Mouse (Mus musculus) midbrain, embryonic 12.5 days (tissue): ENCODE measurements around the gene Tmie. TPM values are rescaled to one million over a fixed set of nuclear protein-coding genes. Genes with fewer than 3 reads are reported as not detected.
A peak's percentile ranks its signal among the peaks of the same experiment; 100 is the strongest.

ENCODE experiments used
- ATAC-seq: fragments of 200-750 bp; cut with Nextera tagmentation; 2 replicates; pipeline ENCODE4 v1.8.0; 2017; ENCODE audit warnings: low read depth, moderate TSS enrichment, moderate library complexity; ENCODE audit not compliant: low FRiP score
- H3K27ac ChIP-seq: fragments of 300-500 bp; sonication (generic); replicated peaks from 2 replicates; pipeline ENCODE4 v1.5.1; 2016; ENCODE audit warnings: mild to moderate bottlenecking
- H3K27me3 ChIP-seq: fragments of 300-500 bp; sonication (generic); 2 replicates; pipeline ENCODE4 v1.6.1; 2016; ENCODE audit warnings: mild to moderate bottlenecking
- H3K36me3 ChIP-seq: fragments of 300-500 bp; sonication (generic); 2 replicates; pipeline ENCODE4 v1.6.1; 2016
- H3K4me1 ChIP-seq: fragments of 300-500 bp; sonication (generic); 2 replicates; pipeline ENCODE4 v1.6.1; 2016
- H3K4me2 ChIP-seq: fragments of 300-500 bp; sonication (generic); replicated peaks from 2 replicates; pipeline ENCODE4 v1.6.1; 2016; ENCODE audit warnings: mild to moderate bottlenecking, moderate library complexity
- H3K4me3 ChIP-seq: fragments of 300-500 bp; sonication (generic); 2 replicates; pipeline ENCODE4 v1.5.1; 2016; ENCODE audit warnings: mild to moderate bottlenecking
- H3K9ac ChIP-seq: fragments of 300-500 bp; sonication (generic); replicated peaks from 2 replicates; pipeline ENCODE4 v1.6.1; 2016; ENCODE audit warnings: mild to moderate bottlenecking, moderate library complexity
- H3K9me3 ChIP-seq: fragments of 300-500 bp; sonication (generic); 2 replicates; pipeline ENCODE4 v1.6.1; 2016; ENCODE audit warnings: mild to moderate bottlenecking
- WGBS: fragments of 180-500 bp; shearing (Covaris S2); methylation state at CpG from one replicate; pipeline ENCODE4 v1.1.7; 2016; 5-methylcytosine and 5-hydroxymethylcytosine counted together
- polyA plus RNA-seq: library from polyadenylated mRNA; unstranded; fragments of >200 nt; fragmentation: Nextera tagmentation; extraction: Ambion mirVana; gene quantifications from 2 replicates; pipeline ENCODE4 v1.2.1, GENCODE M21; 2016

Tmie gene
- polyA plus RNA-seq, 1 experiment from 2014 or later, result 0.17 TPM

GRCm38 (mm10) chr9:110881953-110882352 lies 2.0 kb upstream of the Tmie start:
- WGBS, result 79% methylated on average over 7 of the region's 7 CpGs
- no peak overlapping the region for H3K9ac ChIP-seq
- no peak overlapping the region for H3K4me3 ChIP-seq
- H3K36me3 ChIP-seq, result no peaks in the 10 kb centered on the region
- no peaks in the 10 kb centered on the region for H3K9me3 ChIP-seq
- H3K4me1 ChIP-seq, result peaks cover 12% of the 10 kb centered on the region
- H3K4me2 ChIP-seq, result no peak overlapping the region
- no peak for ATAC-seq
- H3K27ac ChIP-seq, result no peak overlapping the region
- peaks cover 48% of the 10 kb centered on the region for H3K27me3 ChIP-seq

- H3K4me1 ChIP-seq, result peaks cover 12% of the 10 kb centered on the region
- H3K9me3 ChIP-seq, result no peaks in the 10 kb centered on the region
- 75% methylated on average over 4 of the region's 4 CpGs for WGBS
- peak overlapping the region; percentile 43; the same call in 1 of the 2 replicates for H3K4me3 ChIP-seq
- peak overlapping the region; percentile 65 for H3K4me2 ChIP-seq
- no peaks in the 10 kb centered on the region for H3K36me3 ChIP-seq
- ATAC-seq, result no peak
- peaks cover 48% of the 10 kb centered on the region for H3K27me3 ChIP-seq
- H3K27ac ChIP-seq, result no peak overlapping the region
- no peak overlapping the region for H3K9ac ChIP-seq
Measured at GRCm38 (mm10) chr9:110880772-110881171, 859 bp upstream of the Tmie start.

- WGBS, result 13% methylated on average over 12 of the region's 12 CpGs
- ATAC-seq, result no peak
Measured at GRCm38 (mm10) chr9:110879191-110879920, 557 bp downstream of the Tmie start, which contains the start of gene Als2cl. Gene Als2cl, plus strand, starts transcription at chr9:110879870.

GRCm38 (mm10) chr9:110877888-110878287 lies 2.0 kb downstream of the Tmie start:
- Histone ChIP-seq H3K9ac (no peak overlapping the region), H3K4me2 (no peak overlapping the region), H3K9me3 (no peaks in the 10 kb centered on the region), H3K27me3 (peaks cover 69% of the 10 kb centered on the region), H3K27ac (no peak overlapping the region), H3K4me3 (no peak overlapping the region), H3K4me1 (peaks cover 33% of the 10 kb centered on the region), H3K36me3 (no peaks in the 10 kb centered on the region)
- no peak for ATAC-seq
- WGBS, result 82% methylated on average over 5 of the region's 5 CpGs

More at GRCm38 (mm10) chr9:110879191-110879920, 557 bp downstream of the Tmie start, which contains the start of gene Als2cl:
- peak within 1 kb of the TSS; percentile 43 for H3K4me3 ChIP-seq
- H3K4me1 ChIP-seq, result peaks cover 24% of the 10 kb centered on the region
- no peaks in the 10 kb centered on the region for H3K9me3 ChIP-seq
- H3K4me2 ChIP-seq, result peak within 1 kb of the TSS; percentile 65
- H3K9ac ChIP-seq, result peak within 1 kb of the TSS; percentile 11; the same call in 1 of the 2 replicates
- no peak within 1 kb of the TSS for H3K27ac ChIP-seq
- H3K36me3 ChIP-seq, result no peaks in the 10 kb centered on the region
- H3K27me3 ChIP-seq, result peaks cover 55% of the 10 kb centered on the region

GRCm38 (mm10) chr9:110877353-110877752 lies 2.6 kb downstream of the Tmie start:
- no peak overlapping the region for H3K4me3 ChIP-seq
- H3K36me3 ChIP-seq, result no peaks in the 10 kb centered on the region
- peaks cover 33% of the 10 kb centered on the region for H3K4me1 ChIP-seq
- H3K27ac ChIP-seq, result no peak overlapping the region
- WGBS, result 85% methylated on average over 1 of the region's 1 CpGs
- no peaks in the 10 kb centered on the region for H3K9me3 ChIP-seq
- ATAC-seq, result no peak
- peaks cover 75% of the 10 kb centered on the region for H3K27me3 ChIP-seq
- H3K4me2 ChIP-seq, result no peak overlapping the region
- no peak overlapping the region for H3K9ac ChIP-seq

GRCm38 (mm10) chr9:110875288-110875695 lies 4.6 kb downstream of the Tmie start:
- Histone ChIP-seq H3K4me2 (no peak overlapping the region), H3K9me3 (no peaks in the 10 kb centered on the region), H3K4me1 (peaks cover 31% of the 10 kb centered on the region), H3K27me3 (peaks cover 61% of the 10 kb centered on the region), H3K4me3 (no peak overlapping the region), H3K27ac (peak overlapping the region; percentile 52; the same call in 1 of the 2 replicates), H3K36me3 (no peaks in the 10 kb centered on the region), H3K9ac (no peak overlapping the region)
- 24% methylated on average over 4 of the region's 6 CpGs for WGBS
- ATAC-seq, result peak; percentile 60; the same call in 1 of the 2 replicates

GRCm38 (mm10) chr9:110874660-110875191 lies 5.2 kb downstream of the Tmie start:
- Histone ChIP-seq H3K9me3 (no peaks in the 10 kb centered on the region), H3K36me3 (no peaks in the 10 kb centered on the region), H3K4me3 (no peak overlapping the region), H3K9ac (no peak overlapping the region), H3K27me3 (peaks cover 55% of the 10 kb centered on the region), H3K4me1 (peaks cover 26% of the 10 kb centered on the region), H3K4me2 (peak overlapping the region; percentile 54; the same call in 1 of the 2 replicates), H3K27ac (peak overlapping the region; percentile 52)
- ATAC-seq, result peak; percentile 66
- 15% methylated on average over 3 of the region's 3 CpGs for WGBS

GRCm38 (mm10) chr9:110873681-110874659 lies 5.9 kb downstream of the Tmie start:
- peak overlapping the region; percentile 52; the same call in 1 of the 2 replicates for H3K27ac ChIP-seq
- 9% methylated on average over 40 of the region's 40 CpGs for WGBS
- ATAC-seq, result peak; percentile 57
- no peaks in the 10 kb centered on the region for H3K9me3 ChIP-seq
- no peaks in the 10 kb centered on the region for H3K36me3 ChIP-seq
- H3K4me1 ChIP-seq, result peaks cover 22% of the 10 kb centered on the region
- peaks cover 48% of the 10 kb centered on the region for H3K27me3 ChIP-seq
- H3K4me2 ChIP-seq, result peak overlapping the region; percentile 54
- peak overlapping the region; percentile 33 for H3K4me3 ChIP-seq
- no peak overlapping the region; the same call in 1 of the 2 replicates for H3K9ac ChIP-seq

GRCm38 (mm10) chr9:110871030-110871429 lies 8.9 kb downstream of the Tmie start:
- H3K27ac ChIP-seq, result no peak overlapping the region
- peaks cover 31% of the 10 kb centered on the region for H3K27me3 ChIP-seq
- no peak overlapping the region for H3K4me2 ChIP-seq
- H3K9me3 ChIP-seq, result no peaks in the 10 kb centered on the region
- no peaks in the 10 kb centered on the region for H3K36me3 ChIP-seq
- no peak for ATAC-seq
- H3K4me3 ChIP-seq, result no peak overlapping the region
- WGBS, result 22% methylated on average over 7 of the region's 7 CpGs
- H3K4me1 ChIP-seq, result peaks cover 22% of the 10 kb centered on the region
- H3K9ac ChIP-seq, result no peak overlapping the region

GRCm38 (mm10) chr9:110858967-110859596 lies 20.8 kb downstream of the Tmie start:
- WGBS, result 84% methylated on average over 5 of the region's 5 CpGs

GRCm38 (mm10) chr9:110858523-110858922 lies 21.4 kb downstream of the Tmie start:
- Histone ChIP-seq H3K36me3 (no peaks in the 10 kb centered on the region), H3K9me3 (no peaks in the 10 kb centered on the region), H3K27ac (no peak overlapping the region), H3K4me1 (0 out of 2 replicates have a peak, but pooled peaks cover 4% of the 10 kb centered on the region), H3K9ac (no peak overlapping the region), H3K27me3 (peaks cover 27% of the 10 kb centered on the region), H3K4me3 (no peak overlapping the region), H3K4me2 (no peak overlapping the region)
- no peak for ATAC-seq
- 54% methylated on average over 5 of the region's 5 CpGs for WGBS

More at GRCm38 (mm10) chr9:110858967-110859596, 20.8 kb downstream of the Tmie start:
- Histone ChIP-seq H3K27ac (no peak overlapping the region), H3K4me3 (no peak overlapping the region), H3K9me3 (no peaks in the 10 kb centered on the region), H3K4me1 (0 out of 2 replicates have a peak, but pooled peaks cover 4% of the 10 kb centered on the region), H3K4me2 (no peak overlapping the region), H3K36me3 (no peaks in the 10 kb centered on the region), H3K27me3 (peaks cover 27% of the 10 kb centered on the region), H3K9ac (no peak overlapping the region)
- no peak for ATAC-seq
